Mouse (Mus musculus) CH12.LX (cell line): ENCODE data around the gene Gtf3c5. TPM values are rescaled to one million over a fixed set of nuclear protein-coding genes. Genes with fewer than 3 reads are reported as not detected.

Experiments
- DNase-seq: peaks from one replicate; pipeline ENCODE4 v3.0.0-alpha.2; 2013; ENCODE audit errors: extremely low read depth
- H3K27ac ChIP-seq: 2 replicates; pipeline ENCODE4 v1.5.1; 2012; ENCODE audit warnings: low read depth, mild to moderate bottlenecking, control low read depth, moderate library complexity; ENCODE audit not compliant: insufficient read depth
- H3K27me3 ChIP-seq: replicated peaks from 2 replicates; pipeline ENCODE3; 2012; ENCODE audit warnings: inconsistent platforms
- H3K36me3 ChIP-seq, 2 experiments: replicated peaks in 1 of 2; 2 replicates each; pipeline versions ENCODE3 to v1.6.1; 2012; ENCODE audit warnings: inconsistent platforms in 1 of 2, low read length in 1 of 2, mild to moderate bottlenecking in 1 of 2, mixed read lengths in 1 of 2, moderate library complexity in 1 of 2; ENCODE audit not compliant: control insufficient read depth in 1 of 2, insufficient read depth in 1 of 2
- H3K4me1 ChIP-seq, 2 experiments: 2 replicates each; pipeline ENCODE4 v1.6.1; 2012; ENCODE audit warnings: inconsistent platforms in 1 of 2, moderate library complexity in 1 of 2; ENCODE audit not compliant: insufficient read depth in 2 of 2, control insufficient read depth in 1 of 2
- H3K4me2 ChIP-seq: 2 replicates; pipeline ENCODE4 v1.6.1; 2012; ENCODE audit warnings: low read depth, mild to moderate bottlenecking, control low read depth; ENCODE audit not compliant: poor library complexity, insufficient read depth, severe bottlenecking
- H3K4me3 ChIP-seq, 3 experiments: fragments of 150-350 bp in 1 of 3; sonication (generic) in 1 of 3; replicated peaks in 1 of 3; 2 replicates each; pipeline versions ENCODE3 to v1.5.1; 2011 to 2012; ENCODE audit warnings: low read depth in 2 of 3, low read length in 2 of 3, mild to moderate bottlenecking in 2 of 3, moderate library complexity in 2 of 3, control low read depth in 1 of 3, improper control_type of control experiment in 1 of 3, inconsistent platforms in 1 of 3, mixed read lengths in 1 of 3; ENCODE audit not compliant: poor library complexity in 1 of 3
- H3K79me2 ChIP-seq: replicated peaks from 2 replicates; pipeline ENCODE4 v1.6.1; 2012; ENCODE audit warnings: mild to moderate bottlenecking, moderate library complexity; ENCODE audit not compliant: control insufficient read depth, poor library complexity, insufficient read depth, severe bottlenecking; ENCODE audit errors: extremely low read depth
- H3K9ac ChIP-seq: 2 replicates; pipeline ENCODE4 v1.6.1; 2012; ENCODE audit warnings: low read depth, mild to moderate bottlenecking, control low read depth, moderate library complexity; ENCODE audit not compliant: insufficient read depth
- H3K9me3 ChIP-seq: replicated peaks from 2 replicates; pipeline ENCODE3; 2012; ENCODE audit warnings: low read length, inconsistent platforms, mixed read lengths
- BHLHE40 ChIP-seq: IDR thresholded peaks from 2 replicates; pipeline ENCODE4 v1.6.1; 2011; ENCODE audit warnings: mild to moderate bottlenecking, low read depth, low read length, improper control_type of control experiment
- CHD1 ChIP-seq: IDR thresholded peaks from 2 replicates; pipeline ENCODE4 v1.6.1; 2012; ENCODE audit warnings: low read depth, low read length, improper control_type of control experiment, inconsistent platforms
- CTCF ChIP-seq, 2 experiments: IDR thresholded peaks in 1 of 2; conservative IDR thresholded peaks in 1 of 2; 2 replicates each; pipeline ENCODE4 v1.5.1; 2011 to 2012; ENCODE audit warnings: low read depth in 2 of 2, low read length in 2 of 2, improper control_type of control experiment in 1 of 2, inconsistent platforms in 1 of 2, mild to moderate bottlenecking in 1 of 2, moderate library complexity in 1 of 2
- E2F4 ChIP-seq: IDR thresholded peaks from 2 replicates; pipeline ENCODE4 v1.6.1; 2011; ENCODE audit warnings: low read depth, low read length, improper control_type of control experiment; ENCODE audit not compliant: insufficient replicate concordance
- EP300 ChIP-seq: IDR thresholded peaks from 2 replicates; pipeline ENCODE4 v1.6.1; 2011; ENCODE audit warnings: low read length, improper control_type of control experiment
- HCFC1 ChIP-seq: IDR thresholded peaks from 2 replicates; pipeline ENCODE4 v1.6.1; 2012; ENCODE audit warnings: low read depth, mild to moderate bottlenecking, inconsistent platforms, low read length, improper control_type of control experiment
- IRF4 ChIP-seq: IDR thresholded peaks from 2 replicates; pipeline ENCODE4 v1.6.1; 2014; ENCODE audit warnings: low read depth, mild to moderate bottlenecking, inconsistent platforms, low read length, improper control_type of control experiment
- JUND ChIP-seq: conservative IDR thresholded peaks from 2 replicates; pipeline ENCODE4 v1.6.1; 2011; ENCODE audit warnings: low read depth, low read length, improper control_type of control experiment
- KAT2A ChIP-seq: IDR thresholded peaks from 2 replicates; pipeline ENCODE4 v1.6.1; 2012; ENCODE audit warnings: low read length, improper control_type of control experiment, inconsistent platforms; ENCODE audit not compliant: insufficient replicate concordance
- MAFK ChIP-seq: IDR thresholded peaks from 2 replicates; pipeline ENCODE4 v1.6.1; 2011; ENCODE audit warnings: low read length, improper control_type of control experiment; ENCODE audit not compliant: insufficient replicate concordance
- MAZ ChIP-seq: IDR thresholded peaks from 2 replicates; pipeline ENCODE4 v1.6.1; 2012; ENCODE audit warnings: low read depth, mild to moderate bottlenecking, inconsistent platforms, low read length, improper control_type of control experiment, moderate library complexity
- MEF2A ChIP-seq: IDR thresholded peaks from 2 replicates; pipeline ENCODE4 v1.6.1; 2014; ENCODE audit warnings: low read depth, mild to moderate bottlenecking, inconsistent platforms, low read length, improper control_type of control experiment, borderline replicate concordance
- MXI1 ChIP-seq: IDR thresholded peaks from 2 replicates; pipeline ENCODE4 v1.6.1; 2011; ENCODE audit warnings: mild to moderate bottlenecking, low read depth, low read length, improper control_type of control experiment
- NELFE ChIP-seq: IDR thresholded peaks from 2 replicates; pipeline ENCODE4 v1.6.1; 2011; ENCODE audit warnings: low read depth, low read length, improper control_type of control experiment
- NRF1 ChIP-seq: IDR thresholded peaks from 2 replicates; pipeline ENCODE4 v1.6.1; 2014; ENCODE audit warnings: low read depth, mild to moderate bottlenecking, inconsistent platforms, low read length, improper control_type of control experiment, moderate library complexity
- PAX5 ChIP-seq: IDR thresholded peaks from 2 replicates; pipeline ENCODE4 v1.6.1; 2012; ENCODE audit warnings: low read length, inconsistent platforms, mixed read lengths
- POLR2A ChIP-seq: IDR thresholded peaks from 2 replicates; pipeline ENCODE4 v1.6.1; 2011; ENCODE audit warnings: low read depth, mild to moderate bottlenecking, improper control_type of control experiment, low read length
- POLR2AphosphoS2 ChIP-seq: IDR thresholded peaks from 2 replicates; pipeline ENCODE4 v1.6.1; 2011; ENCODE audit warnings: low read depth, low read length, improper control_type of control experiment
- RAD21 ChIP-seq: IDR thresholded peaks from 2 replicates; pipeline ENCODE4 v1.6.1; 2011; ENCODE audit warnings: low read depth, mild to moderate bottlenecking, low read length, improper control_type of control experiment, moderate library complexity
- RCOR1 ChIP-seq: conservative IDR thresholded peaks from 2 replicates; pipeline ENCODE4 v1.6.1; 2012; ENCODE audit warnings: low read depth, mild to moderate bottlenecking, inconsistent platforms, low read length, improper control_type of control experiment
- SIN3A ChIP-seq: IDR thresholded peaks from 2 replicates; pipeline ENCODE4 v1.6.1; 2012; ENCODE audit warnings: low read length, improper control_type of control experiment, inconsistent platforms
- SMC3 ChIP-seq: IDR thresholded peaks from 2 replicates; pipeline ENCODE4 v1.6.1; 2011; ENCODE audit warnings: low read depth, low read length, improper control_type of control experiment
- TBP ChIP-seq: conservative IDR thresholded peaks from 2 replicates; pipeline ENCODE4 v1.6.1; 2011; ENCODE audit warnings: low read depth, low read length, improper control_type of control experiment
- TCF12 ChIP-seq: IDR thresholded peaks from 2 replicates; pipeline ENCODE4 v1.6.1; 2014; ENCODE audit warnings: low read depth, mild to moderate bottlenecking, inconsistent platforms, low read length, improper control_type of control experiment
- UBTF ChIP-seq: IDR thresholded peaks from 2 replicates; pipeline ENCODE4 v1.6.1; 2012; ENCODE audit warnings: low read depth, mild to moderate bottlenecking, inconsistent platforms, low read length, improper control_type of control experiment, moderate library complexity
- USF2 ChIP-seq: conservative IDR thresholded peaks from 2 replicates; pipeline ENCODE4 v1.6.1; 2011; ENCODE audit warnings: low read depth, low read length, improper control_type of control experiment
- ZKSCAN1 ChIP-seq: IDR thresholded peaks from 2 replicates; pipeline ENCODE4 v1.6.1; 2012; ENCODE audit warnings: low read depth, inconsistent platforms, low read length, improper control_type of control experiment, borderline replicate concordance
- dilution Hi-C: fragments of 300-500 bp; cut with MboI; formaldehyde crosslinking; loops from 2 replicates; pipeline ENCODE4 v1.14.3; 2020; ENCODE audit warnings: low sequenced_read_pairs; ENCODE audit not compliant: extremely low pct_unique_long_range_greater_than_20kb, extremely low pct_ligation_motif_present
- in situ Hi-C: fragments of 300-500 bp; cut with MboI; formaldehyde crosslinking; loops from 3 replicates; pipeline ENCODE4 v1.14.3; 2019; ENCODE audit warnings: low sequenced_read_pairs, low pct_ligation_motif_present, low pct_unique_long_range_greater_than_20kb, mixed read lengths
- polyA plus RNA-seq: library from polyadenylated mRNA; unstranded; fragments of >175 nt; gene quantifications from 2 replicates; pipeline ENCODE4 v1.2.1, GENCODE M21; 2012; ENCODE audit warnings: low read depth; ENCODE audit not compliant: insufficient read length
- total RNA-seq, 2 experiments: library from RNA; depleted of rRNA; stranded (reverse); fragments of 300-350 nt in 1 of 2; fragments of >200 nt in 1 of 2; gene quantifications; 2 replicates each; pipeline ENCODE4 v1.2.3; 2012 to 2014

The Gtf3c5 gene
- total and polyA plus RNA-seq, 3 experiments = 8.6 to 27.4 (median 12.5) TPM

GRCm38 (mm10) chr2:28592809-28593208 lies 9.3 kb upstream of the Gtf3c5 start (continued):
- TF ChIP-seq E2F4 (no peak), KAT2A (no peak), MEF2A (no peak), SIN3A (no peak), CHD1 (no peak), PAX5 (no peak), JUND (no peak), TCF12 (no peak), POLR2A (no peak), MXI1 (no peak), EP300 (no peak), RAD21 (peak; percentile 81), HCFC1 (no peak), NRF1 (no peak), IRF4 (0 out of 2 replicates have a peak, but pooled peaks have one; percentile 24), SMC3 (peak; percentile 85), TBP (no peak), MAZ (no peak), MAFK (no peak)

- no peak for DNase-seq
These were observed 7.9 kb upstream of the Gtf3c5 start for GRCm38 (mm10) chr2:28591479-28591878.

DNA sequence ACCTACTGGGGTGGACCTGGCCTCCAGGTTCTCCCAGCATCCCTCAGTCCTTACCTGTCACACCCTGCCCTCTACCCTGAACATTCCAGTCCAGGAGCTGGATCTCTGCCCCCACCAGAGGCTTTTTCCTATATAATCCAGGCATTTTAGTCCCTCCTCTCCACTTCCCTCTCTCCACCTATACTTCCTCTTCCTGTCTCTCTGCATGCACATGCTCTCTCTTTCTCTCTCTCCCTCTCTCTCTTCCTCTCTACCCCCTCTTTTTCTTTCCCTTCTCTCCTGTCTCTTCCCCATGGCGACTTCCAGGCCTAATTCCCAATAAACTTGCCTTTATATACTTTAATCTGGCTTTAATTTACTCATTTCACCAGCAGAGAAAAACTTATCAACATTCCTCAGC lies 5.0 kb upstream of the Gtf3c5 start:
- no peak overlapping the region for H3K4me3 ChIP-seq
- DNase-seq = no peak

More at GRCm38 (mm10) chr2:28591479-28591878, 7.9 kb upstream of the Gtf3c5 start:
- Histone ChIP-seq H3K4me3 (no peak overlapping the region), H3K36me3 (no peaks in the 10 kb centered on the region), H3K27ac (no peak overlapping the region), H3K9ac (no peak overlapping the region), H3K4me1 (peaks cover 9 to 14% of the 10 kb centered on the region in 2 experiments), H3K27me3 (peaks cover 18% of the 10 kb centered on the region), H3K79me2 (no peaks in the 10 kb centered on the region), H3K9me3 (no peaks in the 10 kb centered on the region), H3K4me2 (no peak overlapping the region)
- TF ChIP-seq ZKSCAN1 (no peak), NRF1 (no peak), USF2 (no peak), SMC3 (no peak), MAFK (no peak)
- dilution Hi-C loops (no loop called here), in situ Hi-C loops (loop anchor here (5.0 kb wide), 1 partner anchor 36 kb away; no protein-coding TSS in a partner anchor)

More for the DNA sequence above, 5.0 kb upstream of the Gtf3c5 start:
- no peaks in the 10 kb centered on the region for H3K79me2 ChIP-seq
- dilution Hi-C loops = no loop called here
- H3K36me3 ChIP-seq = no peaks in the 10 kb centered on the region
- H3K27me3 ChIP-seq = peaks cover 9% of the 10 kb centered on the region
- no peak for TF ChIP-seq NELFE
- TF ChIP-seq CHD1 = no peak
- no peak for TF ChIP-seq RCOR1
- TF ChIP-seq RAD21 = no peak
- no peak for TF ChIP-seq USF2
- TF ChIP-seq BHLHE40 = no peak
- TF ChIP-seq MXI1 = no peak
- TF ChIP-seq E2F4 = no peak
- TF ChIP-seq POLR2AphosphoS2 = no peak
- TF ChIP-seq UBTF = no peak
- TF ChIP-seq MAFK = no peak
- TF ChIP-seq CTCF (conservative IDR thresholded peaks at IDR 0.05 in 1 of 2, IDR thresholded peaks at IDR 0.05 in 1 of 2; ENCODE audit: low read depth in 2 of 2, low read length in 2 of 2) = no peak
- TF ChIP-seq, all 38 proteins: peak for 0
- no peak overlapping the region for H3K9ac ChIP-seq
- in situ Hi-C loops = no loop called here
- H3K4me1 ChIP-seq = peaks cover 15 to 22% of the 10 kb centered on the region in 2 experiments
- no peak overlapping the region for H3K27ac ChIP-seq
- H3K4me2 ChIP-seq = no peak overlapping the region
- no peaks in the 10 kb centered on the region for H3K9me3 ChIP-seq
